Mouse (Mus musculus) small intestine, adult 2 months (tissue): Measurements from ENCODE around the gene Perm1.

ENCODE experiments used
- CTCF ChIP-seq: fragments of 200-500 bp; IDR thresholded peaks from 2 replicates; pipeline ENCODE4 v1.5.1; 2012; ENCODE audit warnings: low read depth, mild to moderate bottlenecking, control low read depth, inconsistent platforms, low read length, moderate library complexity, mixed read lengths; ENCODE audit not compliant: insufficient replicate concordance, insufficient read length; ENCODE audit errors: extremely low read depth
- POLR2A ChIP-seq: fragments of 200-500 bp; IDR thresholded peaks from 2 replicates; pipeline ENCODE4 v1.6.1; 2012; ENCODE audit warnings: low read depth, mild to moderate bottlenecking, control low read depth, inconsistent platforms, low read length, moderate library complexity

- no peak for TF ChIP-seq CTCF
- TF ChIP-seq POLR2A, result peak; percentile 82; the same call in 1 of the 2 replicates
Measured at GRCm38 (mm10) chr4:156200623-156201475, 14.8 kb upstream of the Perm1 start, which contains the start of gene Isg15.
